Mouse (Mus musculus) common myeloid progenitor, adult 5-6 weeks (primary cell): ENCODE results near the gene Fmo5. TPM values are rescaled to one million over a fixed set of nuclear protein-coding genes. Genes with fewer than 3 reads are reported as not detected.
A peak's percentile ranks its signal among the peaks of the same experiment; 100 is the strongest.

Experiments
- ATAC-seq: replicated peaks from 2 replicates; pipeline ENCODE4 v1.8.0; 2016; ENCODE audit warnings: low read depth, mild to moderate bottlenecking, moderate TSS enrichment, inconsistent platforms; ENCODE audit not compliant: poor library complexity, severe bottlenecking
- total RNA-seq: library from RNA; stranded (forward); fragments of 200-1000, 187-1606 nt; gene quantifications from 2 replicates; pipeline ENCODE4 v1.2.3, GENCODE M21; 2017

Fmo5 gene
- total RNA-seq, 1 experiment from 2014 or later = 4.6 TPM

DNA sequence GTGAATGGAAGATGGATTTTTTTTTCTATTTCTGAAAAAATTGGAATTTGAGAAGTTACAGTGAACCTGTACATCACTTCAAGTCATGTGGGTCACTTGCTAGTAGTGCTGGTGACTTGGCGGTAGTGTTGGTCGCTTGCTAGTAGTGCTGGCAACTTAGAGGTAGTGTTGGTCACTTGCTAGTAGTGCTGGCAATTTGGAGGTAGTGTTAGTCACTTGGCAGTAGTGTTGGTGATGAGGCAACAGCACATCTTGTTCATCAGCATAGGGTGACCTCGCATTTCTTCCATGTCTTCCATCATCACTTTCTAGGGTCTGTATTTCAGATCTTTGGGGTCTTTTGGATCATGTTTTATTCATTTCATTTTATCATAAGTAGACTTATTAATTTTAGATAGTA lies 47.5 kb downstream of the Fmo5 start:
- ATAC-seq = no peak

DNA sequence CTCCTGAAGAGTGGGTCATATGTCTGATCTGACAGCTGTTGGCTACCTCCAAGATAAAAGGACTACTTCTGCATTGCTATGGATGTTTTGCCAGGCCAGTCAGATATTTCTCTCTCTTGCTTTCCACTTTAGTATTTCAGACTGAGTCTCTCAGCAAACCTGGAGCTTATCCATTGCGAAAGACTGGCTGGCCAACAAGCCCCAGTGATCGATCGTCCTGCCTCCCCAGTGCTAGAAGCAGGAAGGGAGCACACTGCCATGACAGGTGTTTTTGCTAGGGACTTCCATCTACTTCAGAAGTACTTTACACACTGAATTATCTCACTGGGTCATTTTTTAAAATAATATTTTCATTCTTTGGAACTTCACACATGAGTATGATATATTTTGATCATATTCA lies 49.8 kb downstream of the Fmo5 start:
- ATAC-seq = no peak

DNA sequence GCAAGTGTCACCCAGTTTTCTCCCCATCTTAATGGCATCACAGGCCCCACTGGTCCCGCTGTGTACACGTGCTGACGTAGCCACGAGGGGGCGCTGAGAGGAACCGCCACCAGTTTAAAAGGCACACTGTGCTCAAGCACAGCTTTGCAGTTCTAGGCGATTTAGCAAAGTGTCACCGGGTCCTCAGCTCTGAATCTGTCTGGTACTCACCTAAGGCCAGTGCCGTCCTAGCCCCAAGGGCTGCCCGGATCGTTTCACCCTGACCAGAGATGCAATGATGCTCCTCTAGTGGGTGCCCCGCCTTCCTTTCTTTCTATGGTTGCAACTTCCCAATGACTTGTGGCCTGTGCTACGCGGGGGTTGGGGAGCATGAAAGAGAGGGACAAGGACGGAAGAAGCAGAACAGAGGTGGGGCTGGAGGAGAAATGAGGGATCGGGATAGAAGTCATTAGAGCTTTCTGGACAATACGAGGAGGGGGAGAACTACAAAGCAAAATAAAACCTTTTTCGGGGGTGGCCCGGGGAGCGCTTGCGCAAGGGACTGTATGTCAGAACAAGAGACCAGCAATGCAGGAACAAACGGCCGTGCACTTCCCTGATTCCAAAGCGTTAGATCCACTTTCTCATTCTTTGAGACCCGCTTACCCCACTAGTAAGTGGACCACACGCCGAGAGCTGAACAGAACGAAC lies 52.2 kb downstream of the Fmo5 start:
- peak; percentile 78 for ATAC-seq

DNA sequence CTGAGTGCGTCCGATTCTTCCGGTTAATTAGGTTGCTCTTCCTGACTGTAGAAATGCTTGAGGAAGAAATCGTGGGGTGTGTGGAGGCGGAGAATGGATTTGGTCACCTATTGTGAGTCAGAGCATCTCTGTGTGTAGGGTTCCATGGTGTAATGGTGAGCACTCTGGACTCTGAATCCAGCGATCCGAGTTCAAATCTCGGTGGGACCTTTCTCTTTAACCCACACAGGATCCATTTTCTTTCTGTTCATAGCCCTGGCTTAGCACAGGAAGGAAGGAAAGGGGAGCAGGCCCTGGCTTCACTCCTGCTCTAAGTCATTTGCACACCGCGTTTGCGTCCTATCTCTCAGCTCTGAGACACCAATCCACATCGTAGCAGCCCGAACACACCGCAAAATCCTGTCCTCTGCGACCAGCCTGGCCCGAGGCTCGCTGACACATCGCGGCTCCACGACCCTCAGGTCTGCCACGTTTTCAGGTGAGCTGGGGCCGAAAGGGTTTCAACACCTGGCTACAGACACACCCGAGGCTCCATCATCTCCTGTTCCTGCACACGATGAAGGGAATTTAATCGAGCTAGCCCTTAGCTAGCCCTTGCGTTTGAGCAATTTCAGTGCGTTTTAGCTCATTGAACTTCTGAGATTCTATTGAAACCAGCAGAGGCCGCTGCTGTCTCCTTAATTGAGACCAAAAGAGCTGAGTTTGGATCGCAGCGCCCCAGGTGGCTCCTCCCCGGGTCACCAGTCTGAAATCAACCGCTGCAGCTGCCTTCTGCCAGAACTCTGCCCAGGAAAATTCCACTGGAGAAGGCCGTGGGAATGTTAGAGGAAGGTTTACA lies 52.9 kb downstream of the Fmo5 start:
- peak; percentile 71 for ATAC-seq

DNA sequence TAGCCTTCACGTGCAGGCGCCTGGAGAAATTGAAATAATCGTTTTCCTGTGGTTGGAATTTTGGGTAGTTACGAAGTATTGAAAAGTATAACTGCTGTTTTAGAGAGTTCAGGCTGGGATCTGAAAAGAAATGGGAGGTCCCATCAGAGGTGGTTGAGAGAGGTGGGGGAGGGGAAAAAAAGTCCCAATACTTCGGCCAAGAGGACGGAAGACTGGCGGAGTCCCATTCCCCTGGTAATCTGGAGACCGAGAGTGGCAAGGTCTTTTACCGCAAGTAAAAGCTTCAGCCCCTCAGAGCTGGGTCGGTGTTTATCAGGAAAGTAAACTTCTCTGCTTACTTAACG lies 53.5 kb downstream of the Fmo5 start:
- no peak for ATAC-seq

DNA sequence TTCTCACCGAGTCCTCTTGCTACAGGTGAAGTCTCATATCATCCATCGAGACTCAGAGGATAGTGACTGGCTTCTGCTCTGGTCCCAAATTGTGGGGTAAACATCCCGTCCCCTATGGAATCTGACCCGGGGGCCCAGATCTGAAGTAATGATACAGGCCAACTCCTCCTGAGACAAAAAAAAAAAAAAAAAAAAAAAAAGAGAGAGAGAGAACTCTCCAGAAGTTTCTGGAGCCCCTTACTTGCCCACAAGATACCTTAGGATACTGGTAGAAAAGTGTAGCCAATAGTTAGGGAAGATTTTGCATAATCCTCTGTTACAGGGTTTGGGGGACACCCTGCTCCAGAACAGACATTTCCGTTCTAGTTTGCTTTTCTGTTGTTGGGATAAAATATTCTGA lies 54.0 kb downstream of the Fmo5 start:
- ATAC-seq = no peak

DNA sequence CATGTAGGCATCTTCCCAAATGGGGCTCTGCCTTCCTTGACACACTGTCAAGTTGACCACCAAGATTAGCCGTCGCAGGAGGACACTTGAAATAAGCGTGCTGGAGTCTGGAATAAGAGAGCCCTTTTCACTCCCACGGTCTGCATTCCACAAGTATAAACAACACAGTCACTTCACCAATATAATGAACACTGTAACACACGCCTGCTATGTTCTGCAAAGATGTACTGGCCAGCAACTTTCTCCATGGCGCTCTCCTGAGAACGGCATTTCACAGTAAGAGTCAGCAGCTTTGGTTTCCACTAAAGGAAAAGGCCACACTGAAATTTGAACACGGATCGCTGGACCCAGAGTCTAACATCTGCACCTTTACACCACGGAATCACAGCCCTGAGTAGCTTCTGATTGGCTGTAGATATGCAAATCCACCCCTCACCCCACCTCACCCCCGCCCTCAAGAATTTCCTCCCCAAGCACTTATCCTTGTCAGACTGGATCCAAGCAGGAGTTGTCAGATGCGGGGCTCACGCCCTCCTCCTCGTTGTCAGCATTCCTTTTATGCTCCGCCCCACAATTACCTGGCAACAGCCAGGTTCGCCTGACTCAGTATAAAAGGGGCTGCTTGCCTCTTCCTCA lies 55.1 kb downstream of the Fmo5 start:
- ATAC-seq = no peak

DNA sequence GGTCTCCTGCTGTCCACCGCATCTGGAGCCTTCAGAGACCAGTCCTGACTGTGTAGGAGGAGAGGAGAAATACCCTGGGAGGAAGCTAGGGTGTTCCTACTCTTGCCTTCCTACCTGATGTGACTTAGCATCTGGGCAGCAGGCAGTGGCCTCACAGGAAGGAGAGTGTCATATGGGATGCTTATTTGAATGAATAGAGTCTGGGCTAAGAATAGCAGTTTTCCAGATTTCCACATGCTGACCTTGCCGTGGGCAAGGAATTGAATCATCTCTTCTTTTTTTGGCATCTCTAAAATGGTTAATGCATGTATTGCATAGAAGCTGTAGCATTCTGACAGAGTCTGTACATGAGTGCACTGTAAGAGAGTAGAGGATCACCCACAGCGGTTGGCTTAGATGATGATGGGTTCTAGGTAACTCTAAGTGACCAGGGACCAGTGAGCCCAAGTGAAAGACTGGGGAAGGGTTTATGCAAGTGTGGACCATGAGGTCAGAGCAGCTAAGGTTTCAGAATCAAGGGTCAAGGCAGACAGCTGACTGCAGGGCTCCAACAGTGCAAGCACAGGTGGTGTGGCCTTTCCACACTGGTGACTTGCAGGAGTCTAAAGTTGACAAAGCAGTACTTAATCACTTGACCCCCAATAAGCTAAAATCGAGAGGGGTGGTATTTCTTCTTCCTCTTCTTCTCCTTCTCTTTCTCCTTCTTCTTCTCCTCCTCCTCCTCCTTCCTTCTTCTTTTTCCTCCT lies 57.9 kb downstream of the Fmo5 start:
- no peak for ATAC-seq

DNA sequence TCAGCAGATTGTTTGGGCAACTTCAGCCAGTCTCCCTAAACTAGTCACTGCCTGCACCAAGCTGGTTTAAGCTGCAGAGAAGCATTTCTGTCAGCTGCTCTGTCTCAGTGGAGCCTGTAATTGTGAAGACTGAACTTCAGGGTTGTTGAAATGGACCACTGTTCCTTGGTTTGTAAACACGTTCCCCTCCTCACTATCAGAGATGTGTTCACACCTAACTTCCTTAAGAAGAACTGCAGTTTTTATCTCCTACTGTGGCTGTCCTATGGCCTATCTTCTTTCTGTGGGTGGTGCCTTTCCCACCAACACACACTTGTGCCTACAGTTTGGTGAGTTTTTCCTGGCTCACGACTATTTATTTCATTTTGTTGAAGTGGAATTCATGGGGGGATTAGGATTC lies 60.7 kb downstream of the Fmo5 start:
- ATAC-seq = no peak

DNA sequence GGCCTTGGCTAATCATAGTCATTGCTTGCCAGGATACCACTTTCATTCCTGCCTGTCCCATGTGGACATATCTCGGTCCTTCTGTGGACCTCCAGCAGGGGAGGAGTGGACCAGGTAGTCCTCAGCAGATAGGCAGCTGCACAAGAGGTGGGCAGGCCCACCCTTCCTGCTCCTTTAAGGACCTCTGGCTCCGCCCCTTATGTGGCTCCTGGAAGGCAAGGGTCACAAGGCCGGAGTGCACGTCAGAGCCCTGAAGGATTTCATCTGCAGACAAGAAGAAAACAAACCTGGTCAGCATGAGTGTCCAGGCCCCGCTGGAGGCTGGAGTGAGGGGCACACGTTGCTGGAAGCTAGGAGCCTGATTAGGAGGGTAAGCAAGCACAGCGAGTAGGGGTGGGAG lies 62.0 kb downstream of the Fmo5 start:
- ATAC-seq = no peak

DNA sequence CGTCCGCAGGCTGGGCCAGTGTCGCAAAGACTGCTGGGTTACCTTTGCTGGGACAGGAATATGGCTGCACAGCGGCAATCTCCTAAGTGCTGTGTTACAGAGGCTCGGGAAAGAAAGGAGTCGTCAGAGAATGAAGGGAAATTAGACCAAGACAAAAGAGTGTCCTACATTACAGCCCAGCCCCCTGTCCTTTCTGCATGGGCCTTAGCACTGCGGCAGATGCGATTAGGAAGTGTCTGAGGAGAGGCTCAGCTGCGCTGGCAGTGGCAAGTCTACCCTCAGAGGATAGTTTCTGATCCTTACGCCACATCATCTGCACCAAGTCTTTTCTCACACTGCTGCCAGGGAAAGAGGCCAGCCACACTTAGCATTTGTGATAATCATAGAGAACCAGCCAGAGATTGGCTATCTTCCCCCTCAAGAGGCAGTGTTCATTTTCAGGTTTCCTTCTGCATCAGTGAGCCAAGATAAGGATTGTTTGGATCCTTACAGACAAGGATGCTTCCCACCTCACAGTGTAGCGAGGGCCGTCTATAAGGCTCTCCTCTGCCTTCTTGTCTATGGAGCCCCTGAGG lies 62.9 kb downstream of the Fmo5 start:
- ATAC-seq = no peak

DNA sequence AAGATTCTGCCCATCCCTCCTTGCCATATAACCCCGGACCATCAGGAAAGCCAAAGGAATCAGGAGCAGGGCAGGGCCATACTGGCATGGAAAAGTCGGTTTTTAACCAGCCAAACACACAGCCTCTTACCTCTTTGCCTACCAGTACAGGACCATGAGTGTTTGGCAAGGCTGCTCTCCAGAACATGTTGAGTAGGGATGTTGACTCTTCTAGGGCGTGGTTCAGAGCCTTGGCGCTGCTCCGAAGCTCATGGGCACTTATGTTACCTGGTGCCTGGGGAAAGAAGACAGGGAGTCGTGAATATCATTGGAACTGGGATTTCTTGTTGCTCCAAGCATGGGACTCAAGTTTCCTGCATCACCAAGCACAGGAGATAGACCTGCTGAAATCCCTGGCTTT lies 65.2 kb downstream of the Fmo5 start:
- ATAC-seq = no peak

DNA sequence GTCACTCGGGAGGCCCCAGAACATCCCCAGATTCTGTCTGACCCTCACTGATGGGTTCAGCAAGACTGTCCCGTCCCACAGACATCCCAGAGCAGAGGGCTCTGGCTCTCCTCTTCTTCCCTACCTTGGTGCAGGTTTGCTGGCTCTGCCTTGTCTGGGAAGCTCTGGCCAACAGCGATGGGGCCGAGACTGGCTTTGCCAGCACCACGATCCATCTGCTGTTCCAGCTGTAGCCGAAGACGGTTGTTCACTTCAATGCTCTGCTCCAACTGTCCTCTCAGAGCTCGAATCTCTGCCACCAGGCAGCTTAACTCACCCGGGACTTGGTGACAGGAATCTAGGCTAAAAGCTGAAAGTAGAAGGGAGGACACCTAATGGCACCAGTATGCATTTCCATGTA lies 68.3 kb downstream of the Fmo5 start:
- no peak for ATAC-seq

DNA sequence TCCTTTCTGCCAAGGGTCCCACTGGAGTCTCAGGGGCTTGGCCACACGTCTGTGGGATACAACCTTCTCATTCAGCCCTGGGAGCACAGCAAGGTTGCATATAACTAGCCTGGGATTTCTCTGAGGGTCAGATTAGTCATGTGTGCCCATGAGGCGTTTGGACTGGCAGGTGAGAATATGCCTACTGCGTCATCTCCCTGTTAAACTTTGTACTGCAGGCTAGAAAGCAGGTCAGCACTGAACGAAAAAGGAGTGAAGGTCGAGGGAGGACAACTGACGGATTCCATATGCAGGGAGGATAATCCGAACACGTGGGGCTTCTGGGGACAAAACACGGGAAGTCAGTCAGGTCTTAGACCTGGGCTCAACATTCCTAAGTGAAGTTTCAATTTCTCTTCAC lies 68.7 kb downstream of the Fmo5 start:
- ATAC-seq = no peak

DNA sequence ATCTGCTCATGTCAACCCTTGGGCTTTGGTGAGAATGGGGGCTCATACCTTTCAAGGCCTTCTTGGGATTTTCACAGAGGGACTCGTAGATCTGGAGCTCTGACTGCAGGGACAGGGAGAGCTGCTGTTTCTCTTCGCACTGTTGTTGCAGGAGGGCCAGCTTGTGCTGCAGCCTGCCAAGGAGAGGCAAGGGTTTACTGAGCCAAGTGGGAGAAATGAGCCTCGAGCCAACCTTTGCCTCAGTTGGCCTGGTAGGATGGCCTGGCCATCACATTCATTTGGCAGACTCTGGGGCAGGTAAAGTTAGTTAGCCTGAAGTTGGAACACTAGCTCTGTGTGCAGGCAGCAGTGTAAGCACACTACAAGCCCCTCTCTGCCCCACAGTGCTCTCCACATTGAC lies 70.5 kb downstream of the Fmo5 start:
- no peak for ATAC-seq

DNA sequence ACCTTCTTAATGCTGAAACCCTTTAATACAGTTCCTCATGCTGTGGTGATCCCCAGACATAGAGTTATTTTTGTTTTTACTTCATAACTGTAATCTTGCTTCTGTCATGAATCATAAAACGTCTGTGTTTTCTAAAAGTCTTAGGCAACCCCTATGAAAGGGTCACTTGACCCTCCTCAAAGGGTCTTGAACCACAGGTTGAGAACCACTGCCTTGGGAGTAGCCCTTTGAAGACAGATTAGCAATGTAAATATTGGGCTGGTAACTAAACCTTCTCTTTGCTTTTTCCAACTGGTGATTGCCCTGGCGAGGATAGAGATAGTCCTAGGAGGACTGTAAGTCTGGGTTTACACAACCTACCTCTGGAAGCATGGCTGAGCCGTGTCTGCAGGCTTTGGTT lies 72.6 kb downstream of the Fmo5 start:
- ATAC-seq = no peak

DNA sequence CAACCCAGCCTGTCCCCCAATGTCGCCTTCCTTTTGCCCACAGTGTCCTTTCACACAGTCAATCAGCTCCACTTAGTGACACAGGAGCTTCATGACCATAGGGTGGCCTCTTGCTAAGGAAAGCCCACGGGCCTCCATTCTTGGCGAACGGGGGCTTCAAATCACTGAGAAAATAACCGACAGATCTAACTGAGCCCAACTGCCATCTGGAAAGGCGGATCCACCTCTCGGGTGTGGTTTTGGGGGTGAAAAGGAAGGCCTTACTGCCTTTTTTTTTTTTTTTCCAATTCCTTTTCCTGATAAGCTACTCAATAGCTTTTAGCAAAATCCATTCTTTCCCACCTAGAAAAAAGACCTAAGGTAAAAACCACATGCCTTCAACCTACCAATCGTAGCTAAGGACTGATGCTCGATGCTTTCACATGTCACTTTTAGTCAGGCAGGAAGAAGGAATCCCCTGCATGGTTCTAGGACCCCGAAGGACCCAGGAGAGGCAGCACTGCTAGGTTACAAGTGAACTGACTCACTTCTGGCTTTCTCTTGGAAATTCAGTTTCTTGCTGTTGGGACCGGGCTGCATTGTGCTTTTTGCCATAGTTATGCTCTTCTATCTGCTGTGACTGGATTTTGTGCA lies 74.0 kb downstream of the Fmo5 start:
- ATAC-seq = no peak
